ENCODE assay signal across 13 mouse cellular contexts in genomic region chr5:129268456-129268855, GRCm38 (mm10).
DNase-seq lines count a peak whose midpoint lies in the region; ATAC-seq and TF ChIP-seq lines count a peak whose summit lies in the region.
"Had no signal": no experiment of that assay in that cellular context is flagged by ENCODE, and none has a peak within 500 bp of the region (broad histone marks: within the 10 kb centered on the region; RNA-seq: fewer than 3 reads in every experiment).

No protein-coding gene starts in this region.

- TF ChIP-seq POLR2A in heart, adult 2 months (IDR thresholded peaks at IDR 0.05; ENCODE audit: insufficient read depth, low read depth, low read length) = no peak

- H3K27ac ChIP-seq in midbrain, embryonic 11.5 days (ENCODE audit: low read depth, low read length) = no peak overlapping the region
- H3K27ac ChIP-seq in midbrain, embryonic 16.5 days (ENCODE audit: low read length) = no peak overlapping the region
- no peak overlapping the region for H3K27ac ChIP-seq in kidney, embryonic 16.5 days (ENCODE audit: low read length)
- peak overlapping the region; percentile 28; the same call in 1 of the 2 replicates for H3K27ac ChIP-seq in neural tube, embryonic 15.5 days (replicated peaks)
- H3K27ac ChIP-seq in heart, adult 2 months = no peak overlapping the region
- H3K27ac ChIP-seq: embryonic facial prominence, embryonic 10.5 days; liver, embryonic 13.5 days; macrophage; stomach, embryonic 15.5 days had no signal

- no peaks in the 10 kb centered on the region for H3K27me3 ChIP-seq in midbrain, embryonic 11.5 days (ENCODE audit: control insufficient read depth, insufficient read depth, low read length)
- no peaks in the 10 kb centered on the region; the same call in 1 of the 2 replicates for H3K27me3 ChIP-seq in midbrain, embryonic 16.5 days (ENCODE audit: control insufficient read depth, insufficient read depth, low read depth, low read length)
- H3K27me3 ChIP-seq in kidney, embryonic 16.5 days (ENCODE audit: insufficient read depth, low read length) = peaks cover 3% of the 10 kb centered on the region
- H3K27me3 ChIP-seq in neural tube, embryonic 15.5 days (replicated peaks) = 0 out of 2 replicates have a peak, but pooled peaks cover 4% of the 10 kb centered on the region
- no peaks in the 10 kb centered on the region for H3K27me3 ChIP-seq in heart, adult 2 months (ENCODE audit: control insufficient read depth, insufficient read depth, low read length)

- no peak for ATAC-seq in midbrain, embryonic 11.5 days (ENCODE audit: low FRiP score)
- ATAC-seq in midbrain, embryonic 16.5 days = no peak
- peak; percentile 63; the same call in 1 of the 2 replicates for ATAC-seq in kidney, embryonic 16.5 days (ENCODE audit: low FRiP score, low TSS enrichment)
- no peak for ATAC-seq in neural tube, embryonic 15.5 days (ENCODE audit: low FRiP score)
- no peak for ATAC-seq in monocyte, adult 5-6 weeks (replicated peaks; ENCODE audit: insufficient number of reproducible peaks, low FRiP score, low TSS enrichment, poor library complexity, severe bottlenecking)

- DNase-seq in embryo, embryonic 11 days = peak; percentile 34
- DNase-seq in embryo, embryonic 10 days (ENCODE audit: low spot score) = no peak
- peak; percentile 71 for DNase-seq in midbrain, embryonic 11.5 days (ENCODE audit: low spot score, missing footprints)
- DNase-seq in heart, adult 2 months = no peak
- DNase-seq: heart, postnatal 36 days; liver, embryonic 13.5 days had no signal

- H3K79me2 ChIP-seq in heart, adult 2 months (replicated peaks; ENCODE audit: control insufficient read depth, insufficient read depth, low read length) = no peaks in the 10 kb centered on the region

- no peaks in the 10 kb centered on the region for H3K4me1 ChIP-seq in midbrain, embryonic 11.5 days (ENCODE audit: control insufficient read depth, insufficient read depth, low read length)
- H3K4me1 ChIP-seq in midbrain, embryonic 16.5 days (ENCODE audit: control insufficient read depth, insufficient read depth, low read length) = peaks cover 11% of the 10 kb centered on the region
- H3K4me1 ChIP-seq in kidney, embryonic 16.5 days (ENCODE audit: insufficient read depth, low read length) = peaks cover 8% of the 10 kb centered on the region; the same call in 1 of the 2 replicates
- H3K4me1 ChIP-seq in neural tube, embryonic 15.5 days = peaks cover 28% of the 10 kb centered on the region
- H3K4me1 ChIP-seq in heart, adult 2 months (ENCODE audit: control insufficient read depth, insufficient read depth, low read length) = peaks cover 4% of the 10 kb centered on the region
- H3K4me1 ChIP-seq: stomach, embryonic 15.5 days had no signal

- no peak for TF ChIP-seq CTCF in heart, adult 2 months (IDR thresholded peaks at IDR 0.05)

- no peaks in the 10 kb centered on the region for H3K36me3 ChIP-seq in midbrain, embryonic 11.5 days (ENCODE audit: control insufficient read depth, insufficient read depth, low read length)
- no peaks in the 10 kb centered on the region for H3K36me3 ChIP-seq in midbrain, embryonic 16.5 days (ENCODE audit: control insufficient read depth, insufficient read depth, low read length)
- H3K36me3 ChIP-seq in kidney, embryonic 16.5 days (ENCODE audit: insufficient read depth, low read length) = no peaks in the 10 kb centered on the region
- no peaks in the 10 kb centered on the region for H3K36me3 ChIP-seq in neural tube, embryonic 15.5 days
- no peaks in the 10 kb centered on the region for H3K36me3 ChIP-seq in heart, adult 2 months (ENCODE audit: control insufficient read depth, insufficient read depth, low read length)
- H3K36me3 ChIP-seq: embryonic facial prominence, embryonic 10.5 days; liver, embryonic 13.5 days; stomach, embryonic 15.5 days had no signal

- 73% methylated on average over 9 of the region's 9 CpGs for WGBS in midbrain, embryonic 11.5 days
- 68% methylated on average over 9 of the region's 9 CpGs for WGBS in midbrain, embryonic 16.5 days
- WGBS in kidney, embryonic 16.5 days = 11% methylated on average over 9 of the region's 9 CpGs
- 9% methylated on average over 9 of the region's 9 CpGs for WGBS in neural tube, embryonic 15.5 days
- 39% methylated on average over 9 of the region's 9 CpGs for WGBS in heart, adult 2 months

- intact Hi-C loops in heart, adult 2 months (cut with DNase I) = no loop called here

- H3K4me2 ChIP-seq in midbrain, embryonic 11.5 days = no peak overlapping the region
- H3K4me2 ChIP-seq in midbrain, embryonic 16.5 days (ENCODE audit: low read length) = no peak overlapping the region
- H3K4me2 ChIP-seq in kidney, embryonic 16.5 days (replicated peaks; ENCODE audit: low read depth, low read length) = no peak overlapping the region
- H3K4me2 ChIP-seq in neural tube, embryonic 15.5 days = no peak overlapping the region
- H3K4me2 ChIP-seq: liver, embryonic 13.5 days; stomach, embryonic 15.5 days had no signal

- TF ChIP-seq EP300 in heart, adult 2 months (IDR thresholded peaks at IDR 0.05; ENCODE audit: insufficient read depth, low read depth, low read length) = no peak

- no peak overlapping the region for H3K9ac ChIP-seq in midbrain, embryonic 11.5 days (ENCODE audit: low read length)
- no peak overlapping the region for H3K9ac ChIP-seq in midbrain, embryonic 16.5 days (ENCODE audit: low read depth, low read length)
- no peak overlapping the region for H3K9ac ChIP-seq in kidney, embryonic 16.5 days (replicated peaks; ENCODE audit: low read length)
- no peak overlapping the region for H3K9ac ChIP-seq in neural tube, embryonic 15.5 days (replicated peaks)
- H3K9ac ChIP-seq in heart, adult 2 months (ENCODE audit: low read depth, low read length) = no peak overlapping the region
- H3K9ac ChIP-seq: liver, embryonic 13.5 days; stomach, embryonic 15.5 days had no signal

- H3K9me3 ChIP-seq in midbrain, embryonic 11.5 days (ENCODE audit: control insufficient read depth, low read length) = no peaks in the 10 kb centered on the region
- H3K9me3 ChIP-seq in midbrain, embryonic 16.5 days (replicated peaks; ENCODE audit: control insufficient read depth, low read length, poor library complexity, severe bottlenecking) = no peaks in the 10 kb centered on the region
- no peaks in the 10 kb centered on the region for H3K9me3 ChIP-seq in kidney, embryonic 16.5 days (ENCODE audit: low read length)
- no peaks in the 10 kb centered on the region for H3K9me3 ChIP-seq in neural tube, embryonic 15.5 days (replicated peaks)
- H3K9me3 ChIP-seq: embryonic facial prominence, embryonic 10.5 days; liver, embryonic 13.5 days; stomach, embryonic 15.5 days had no signal

- no peak overlapping the region for H3K4me3 ChIP-seq in midbrain, embryonic 11.5 days (ENCODE audit: low read depth, low read length)
- H3K4me3 ChIP-seq in midbrain, embryonic 16.5 days (ENCODE audit: low read depth, low read length) = no peak overlapping the region
- H3K4me3 ChIP-seq in kidney, embryonic 16.5 days (ENCODE audit: low read length) = no peak overlapping the region
- H3K4me3 ChIP-seq in neural tube, embryonic 15.5 days (replicated peaks) = no peak overlapping the region
- no peak overlapping the region for H3K4me3 ChIP-seq in heart, adult 2 months
- H3K4me3 ChIP-seq: embryonic facial prominence, embryonic 10.5 days; liver, embryonic 13.5 days; stomach, embryonic 15.5 days had no signal

Comparison
In these comparisons a context has a peak if more than half of its experiments do, and no peak if none do; other contexts are left out.
1. DNase-seq: peak in embryo, embryonic 11 days (single experiment) and midbrain, embryonic 11.5 days (single experiment); none in embryo, embryonic 10 days (single experiment) and heart, adult 2 months (0 of 2).